Mouse (Mus musculus): ENCODE results near the gene Polm. TPM values are rescaled to one million over a fixed set of nuclear protein-coding genes. Genes with fewer than 3 reads are reported as not detected.

Gene Polm
- 32.6 TPM for polyA plus RNA-seq (2017; shearing (Covaris generic))

GRCm38 (mm10) chr11:5837251-5838246, at the start of gene Polm:
Gene Polm (minus strand): TSS chr11:5838016.

GRCm38 (mm10) chr11:5877921-5878526, 40.2 kb upstream of the Polm start, which contains the start of gene Pold2:
Gene Pold2 (minus strand): TSS chr11:5878292.

GRCm38 (mm10) chr11:5861678-5862393, 24.0 kb upstream of the Polm start, which contains the start of gene Aebp1:
Gene Aebp1 (plus strand): TSS chr11:5861947.

GRCm38 (mm10) chr11:5803551-5803981, 34.2 kb downstream of the Polm start, which contains the start of gene Pgam2:
Gene Pgam2 (minus strand): TSS chr11:5803733.

GRCm38 (mm10) chr11:5788056-5789014, 49.5 kb downstream of the Polm start, which contains the start of gene Dbnl:
Gene Dbnl (plus strand): TSS chr11:5788488.

Other genes starting within 250 kb of the Polm start
- 28.5 TPM for gene Mrps24, start 122.3 kb downstream of the Polm start, polyA plus RNA-seq (2017; shearing (Covaris generic))
- 31.4 TPM for gene Urgcp, start 75.6 kb downstream of the Polm start, polyA plus RNA-seq (2017; shearing (Covaris generic))
- gene Dbnl, start 49.5 kb downstream of the Polm start, polyA plus RNA-seq (2017; shearing (Covaris generic)), result 299 TPM
- 5.2 TPM for gene Pgam2, start 34.3 kb downstream of the Polm start, polyA plus RNA-seq (2017; shearing (Covaris generic))
- gene Aebp1, start 23.9 kb upstream of the Polm start, polyA plus RNA-seq (2017; shearing (Covaris generic)), result 0.50 TPM
- gene Pold2, start 40.3 kb upstream of the Polm start, polyA plus RNA-seq (2017; shearing (Covaris generic)), result 80.4 TPM
- not detected for gene Myl7, start 60.8 kb upstream of the Polm start, polyA plus RNA-seq (2017; shearing (Covaris generic))
- gene Gck, start 112.1 kb upstream of the Polm start, polyA plus RNA-seq (2017; shearing (Covaris generic)), result not detected
- gene Ykt6, start 117.7 kb upstream of the Polm start, polyA plus RNA-seq (2017; shearing (Covaris generic)), result 64.5 TPM
- gene Camk2b, start 228.3 kb upstream of the Polm start, polyA plus RNA-seq (2017; shearing (Covaris generic)), result 9.4 TPM